Mouse (Mus musculus): ENCODE results near the gene Stx6.
A peak's percentile ranks its signal among the peaks of the same experiment; 100 is the strongest.

- TF ChIP-seq POLR2A (IDR thresholded peaks at IDR 0.05; ENCODE audit: borderline replicate concordance, low read depth, low read length) (no peak), CTCF (IDR thresholded peaks at IDR 0.05; ENCODE audit: low read depth, low read length) (peak; percentile 92)
Measured at GRCm38 (mm10) chr1:155217865-155218541, 59.5 kb downstream of the Stx6 start.

Data from bone marrow macrophage, adult 2 months (primary cell).